Mouse (Mus musculus): ENCODE results near the gene A630076J17Rik. TPM values are rescaled to one million over a fixed set of nuclear protein-coding genes. Genes with fewer than 3 reads are reported as not detected.

The A630076J17Rik gene
- polyA plus RNA-seq, 1 experiment from 2014 or later, result not detected

- ATAC-seq, result no peak
- 80% methylated on average over 1 of the region's 1 CpGs for WGBS
- Histone ChIP-seq H3K36me3 (ENCODE audit: control insufficient read depth, insufficient read depth, low read length) (no peaks in the 10 kb centered on the region), H3K27me3 (replicated peaks; ENCODE audit: control insufficient read depth, insufficient read depth, low read length) (no peaks in the 10 kb centered on the region), H3K9ac (ENCODE audit: low read depth, low read length) (no peak overlapping the region), H3K4me1 (ENCODE audit: control insufficient read depth, insufficient read depth, low read depth, low read length) (no peaks in the 10 kb centered on the region), H3K4me3 (ENCODE audit: low read length) (no peak overlapping the region), H3K27ac (ENCODE audit: low read depth, low read length) (no peak overlapping the region), H3K9me3 (ENCODE audit: control insufficient read depth, low read length) (no peaks in the 10 kb centered on the region), H3K4me2 (ENCODE audit: low read length) (no peak overlapping the region)
These were observed 7.2 kb upstream of the A630076J17Rik start for GRCm38 (mm10) chr3:107223230-107223629.

- ATAC-seq, result no peak
- no peak overlapping the region for H3K4me3 ChIP-seq (ENCODE audit: low read length)
- H3K4me1 ChIP-seq (ENCODE audit: control insufficient read depth, insufficient read depth, low read depth, low read length), result no peaks in the 10 kb centered on the region
- no peaks in the 10 kb centered on the region for H3K9me3 ChIP-seq (ENCODE audit: control insufficient read depth, low read length)
- no peaks in the 10 kb centered on the region for H3K27me3 ChIP-seq (replicated peaks; ENCODE audit: control insufficient read depth, insufficient read depth, low read length)
- no peak overlapping the region for H3K4me2 ChIP-seq (ENCODE audit: low read length)
- WGBS, result 88% methylated on average over 5 of the region's 5 CpGs
- no peak overlapping the region for H3K27ac ChIP-seq (ENCODE audit: low read depth, low read length)
- no peak overlapping the region for H3K9ac ChIP-seq (ENCODE audit: low read depth, low read length)
- no peaks in the 10 kb centered on the region for H3K36me3 ChIP-seq (ENCODE audit: control insufficient read depth, insufficient read depth, low read length)
These were observed 4.6 kb upstream of the A630076J17Rik start for GRCm38 (mm10) chr3:107225820-107226219.

GRCm38 (mm10) chr3:107229221-107229620 lies 1.2 kb upstream of the A630076J17Rik start:
- Histone ChIP-seq H3K4me2 (ENCODE audit: low read length) (no peak overlapping the region), H3K27me3 (replicated peaks; ENCODE audit: control insufficient read depth, insufficient read depth, low read length) (no peaks in the 10 kb centered on the region; the same call in 1 of the 2 replicates), H3K27ac (ENCODE audit: low read depth, low read length) (no peak overlapping the region), H3K9me3 (ENCODE audit: control insufficient read depth, low read length) (no peaks in the 10 kb centered on the region), H3K4me1 (ENCODE audit: control insufficient read depth, insufficient read depth, low read depth, low read length) (no peaks in the 10 kb centered on the region; the same call in 1 of the 2 replicates), H3K36me3 (ENCODE audit: control insufficient read depth, insufficient read depth, low read length) (no peaks in the 10 kb centered on the region), H3K9ac (ENCODE audit: low read depth, low read length) (no peak overlapping the region), H3K4me3 (ENCODE audit: low read length) (no peak overlapping the region)
- ATAC-seq, result no peak
- 90% methylated on average over 5 of the region's 5 CpGs for WGBS

GRCm38 (mm10) chr3:107229822-107230221 lies 592 bp upstream of the A630076J17Rik start:
- Histone ChIP-seq H3K9me3 (ENCODE audit: control insufficient read depth, low read length) (no peaks in the 10 kb centered on the region), H3K4me1 (ENCODE audit: control insufficient read depth, insufficient read depth, low read depth, low read length) (no peaks in the 10 kb centered on the region; the same call in 1 of the 2 replicates), H3K27me3 (replicated peaks; ENCODE audit: control insufficient read depth, insufficient read depth, low read length) (no peaks in the 10 kb centered on the region; the same call in 1 of the 2 replicates), H3K27ac (ENCODE audit: low read depth, low read length) (no peak overlapping the region), H3K4me3 (ENCODE audit: low read length) (no peak overlapping the region), H3K36me3 (ENCODE audit: control insufficient read depth, insufficient read depth, low read length) (no peaks in the 10 kb centered on the region), H3K4me2 (ENCODE audit: low read length) (no peak overlapping the region), H3K9ac (ENCODE audit: low read depth, low read length) (no peak overlapping the region)
- WGBS, result 76% methylated on average over 5 of the region's 5 CpGs
- ATAC-seq, result no peak

- ATAC-seq, result no peak
- no peak overlapping the region for H3K4me3 ChIP-seq (ENCODE audit: low read length)
- H3K9ac ChIP-seq (ENCODE audit: low read depth, low read length), result no peak overlapping the region
- no peak overlapping the region for H3K27ac ChIP-seq (ENCODE audit: low read depth, low read length)
- WGBS, result 53% methylated on average over 4 of the region's 4 CpGs
- H3K9me3 ChIP-seq (ENCODE audit: control insufficient read depth, low read length), result no peaks in the 10 kb centered on the region
- H3K27me3 ChIP-seq (replicated peaks; ENCODE audit: control insufficient read depth, insufficient read depth, low read length), result no peaks in the 10 kb centered on the region; the same call in 1 of the 2 replicates
- H3K4me2 ChIP-seq (ENCODE audit: low read length), result no peak overlapping the region
- no peaks in the 10 kb centered on the region; the same call in 1 of the 2 replicates for H3K4me1 ChIP-seq (ENCODE audit: control insufficient read depth, insufficient read depth, low read depth, low read length)
- H3K36me3 ChIP-seq (ENCODE audit: control insufficient read depth, insufficient read depth, low read length), result no peaks in the 10 kb centered on the region
These were observed 788 bp downstream of the A630076J17Rik start for GRCm38 (mm10) chr3:107231202-107231601.

GRCm38 (mm10) chr3:107233351-107233813 lies 3.0 kb downstream of the A630076J17Rik start:
- no peaks in the 10 kb centered on the region for H3K36me3 ChIP-seq (ENCODE audit: control insufficient read depth, insufficient read depth, low read length)
- no peaks in the 10 kb centered on the region; the same call in 1 of the 2 replicates for H3K4me1 ChIP-seq (ENCODE audit: control insufficient read depth, insufficient read depth, low read depth, low read length)
- WGBS, result 7% methylated on average over 11 of the region's 11 CpGs

GRCm38 (mm10) chr3:107233945-107234344 lies 3.5 kb downstream of the A630076J17Rik start:
- no peak overlapping the region for H3K9ac ChIP-seq (ENCODE audit: low read depth, low read length)
- H3K4me1 ChIP-seq (ENCODE audit: control insufficient read depth, insufficient read depth, low read depth, low read length), result no peaks in the 10 kb centered on the region; the same call in 1 of the 2 replicates
- peak; percentile 46 for ATAC-seq
- H3K9me3 ChIP-seq (ENCODE audit: control insufficient read depth, low read length), result no peaks in the 10 kb centered on the region
- no peaks in the 10 kb centered on the region; the same call in none of the 2 replicates for H3K27me3 ChIP-seq (replicated peaks; ENCODE audit: control insufficient read depth, insufficient read depth, low read length)
- no peaks in the 10 kb centered on the region for H3K36me3 ChIP-seq (ENCODE audit: control insufficient read depth, insufficient read depth, low read length)
- H3K27ac ChIP-seq (ENCODE audit: low read depth, low read length), result no peak overlapping the region
- WGBS, result 31% methylated on average over 2 of the region's 2 CpGs
- H3K4me2 ChIP-seq (ENCODE audit: low read length), result no peak overlapping the region
- H3K4me3 ChIP-seq (ENCODE audit: low read length), result no peak overlapping the region

More at GRCm38 (mm10) chr3:107233351-107233813, 3.0 kb downstream of the A630076J17Rik start:
- Histone ChIP-seq H3K27ac (ENCODE audit: low read depth, low read length) (no peak overlapping the region), H3K4me2 (ENCODE audit: low read length) (peak overlapping the region; percentile 30), H3K4me3 (ENCODE audit: low read length) (no peak overlapping the region), H3K27me3 (replicated peaks; ENCODE audit: control insufficient read depth, insufficient read depth, low read length) (no peaks in the 10 kb centered on the region; the same call in none of the 2 replicates), H3K9me3 (ENCODE audit: control insufficient read depth, low read length) (no peaks in the 10 kb centered on the region), H3K9ac (ENCODE audit: low read depth, low read length) (peak overlapping the region; percentile 23; the same call in 1 of the 2 replicates)
- ATAC-seq, result peak; percentile 84

GRCm38 (mm10) chr3:107238051-107238450 lies 7.6 kb downstream of the A630076J17Rik start:
- ATAC-seq, result no peak
- WGBS, result 54% methylated on average over 2 of the region's 2 CpGs
- H3K4me3 ChIP-seq (ENCODE audit: low read length), result no peak overlapping the region
- no peak overlapping the region for H3K27ac ChIP-seq (ENCODE audit: low read depth, low read length)
- H3K36me3 ChIP-seq (ENCODE audit: control insufficient read depth, insufficient read depth, low read length), result no peaks in the 10 kb centered on the region
- no peak overlapping the region for H3K9ac ChIP-seq (ENCODE audit: low read depth, low read length)
- H3K4me1 ChIP-seq (ENCODE audit: control insufficient read depth, insufficient read depth, low read depth, low read length), result peaks cover 5% of the 10 kb centered on the region
- H3K27me3 ChIP-seq (replicated peaks; ENCODE audit: control insufficient read depth, insufficient read depth, low read length), result no peaks in the 10 kb centered on the region; the same call in none of the 2 replicates
- H3K9me3 ChIP-seq (ENCODE audit: control insufficient read depth, low read length), result no peaks in the 10 kb centered on the region
- H3K4me2 ChIP-seq (ENCODE audit: low read length), result no peak overlapping the region

GRCm38 (mm10) chr3:107238471-107238980 lies 8.1 kb downstream of the A630076J17Rik start:
- Histone ChIP-seq H3K36me3 (ENCODE audit: control insufficient read depth, insufficient read depth, low read length) (no peaks in the 10 kb centered on the region), H3K9me3 (ENCODE audit: control insufficient read depth, low read length) (no peaks in the 10 kb centered on the region), H3K9ac (ENCODE audit: low read depth, low read length) (no peak overlapping the region), H3K4me2 (ENCODE audit: low read length) (no peak overlapping the region), H3K27me3 (replicated peaks; ENCODE audit: control insufficient read depth, insufficient read depth, low read length) (no peaks in the 10 kb centered on the region; the same call in 1 of the 2 replicates), H3K4me1 (ENCODE audit: control insufficient read depth, insufficient read depth, low read depth, low read length) (peaks cover 5% of the 10 kb centered on the region), H3K4me3 (ENCODE audit: low read length) (no peak overlapping the region), H3K27ac (ENCODE audit: low read depth, low read length) (no peak overlapping the region)
- 89% methylated on average over 8 of the region's 8 CpGs for WGBS
- no peak for ATAC-seq

All from hindbrain, embryonic 16.5 days (tissue).